Mouse (Mus musculus): Measurements from ENCODE around the gene Slc10a4. TPM values are rescaled to one million over a fixed set of nuclear protein-coding genes. Genes with fewer than 3 reads are reported as not detected.

Gene Slc10a4
- 8.2 and 12.0 TPM in 2 replicates for polyA plus RNA-seq (2015; fragmentation: Nextera tagmentation; extraction: Ambion mirVana)

DNA sequence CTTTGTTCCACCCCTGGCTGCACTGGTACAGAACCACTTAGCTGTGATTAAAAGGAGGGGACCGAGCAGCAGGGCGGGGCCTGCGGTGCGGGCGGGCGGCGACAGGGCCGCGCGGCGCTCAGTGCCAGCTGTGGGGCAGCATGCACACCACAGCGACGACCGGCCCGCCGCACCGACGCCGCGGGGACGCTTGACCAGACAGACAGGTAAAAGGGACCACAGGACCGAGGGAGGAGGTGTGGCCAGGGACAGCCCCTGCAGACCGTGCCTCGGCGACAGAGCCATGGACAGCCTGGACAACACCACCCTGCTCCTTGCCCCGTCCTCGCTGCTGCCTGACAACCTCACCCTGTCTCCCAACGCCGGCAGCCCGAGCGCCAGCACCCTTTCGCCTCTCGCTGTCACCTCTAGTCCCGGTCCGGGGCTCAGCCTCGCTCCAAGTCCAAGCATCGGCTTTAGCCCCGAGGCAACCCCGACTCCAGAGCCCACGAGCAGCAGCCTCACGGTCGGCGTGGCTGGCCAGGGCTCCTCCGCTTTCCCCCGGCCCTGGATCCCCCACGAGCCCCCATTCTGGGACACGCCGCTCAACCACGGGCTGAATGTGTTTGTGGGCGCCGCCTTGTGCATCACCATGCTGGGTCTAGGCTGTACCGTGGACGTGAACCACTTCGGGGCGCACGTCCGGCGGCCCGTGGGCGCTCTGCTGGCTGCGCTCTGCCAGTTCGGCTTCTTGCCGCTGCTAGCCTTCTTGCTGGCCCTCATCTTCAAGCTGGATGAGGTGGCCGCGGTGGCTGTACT is at the start of gene Slc10a4:
TSS of gene Slc10a4 (plus strand) at position 100 of the 798 bp plus-strand sequence.
- Histone ChIP-seq H3K9me3 (ENCODE audit: control insufficient read depth, low read length) (no peaks in the 10 kb centered on the region), H3K4me3 (ENCODE audit: low read length) (peak within 1 kb of the TSS; percentile 43), H3K4me1 (ENCODE audit: control insufficient read depth, insufficient read depth, low read length) (peaks cover 3% of the 10 kb centered on the region), H3K4me2 (ENCODE audit: low read depth, low read length) (peak within 1 kb of the TSS; percentile 70), H3K27ac (ENCODE audit: low read length) (no peak within 1 kb of the TSS), H3K36me3 (ENCODE audit: control insufficient read depth, insufficient read depth, low read length) (no peaks in the 10 kb centered on the region), H3K27me3 (replicated peaks; ENCODE audit: control insufficient read depth, insufficient read depth, low read length) (peaks cover 21% of the 10 kb centered on the region), H3K9ac (ENCODE audit: low read depth, low read length) (peak within 1 kb of the TSS; percentile 30)
- 8% methylated on average over 61 of the region's 65 CpGs for WGBS
- peak; percentile 84 for ATAC-seq

DNA sequence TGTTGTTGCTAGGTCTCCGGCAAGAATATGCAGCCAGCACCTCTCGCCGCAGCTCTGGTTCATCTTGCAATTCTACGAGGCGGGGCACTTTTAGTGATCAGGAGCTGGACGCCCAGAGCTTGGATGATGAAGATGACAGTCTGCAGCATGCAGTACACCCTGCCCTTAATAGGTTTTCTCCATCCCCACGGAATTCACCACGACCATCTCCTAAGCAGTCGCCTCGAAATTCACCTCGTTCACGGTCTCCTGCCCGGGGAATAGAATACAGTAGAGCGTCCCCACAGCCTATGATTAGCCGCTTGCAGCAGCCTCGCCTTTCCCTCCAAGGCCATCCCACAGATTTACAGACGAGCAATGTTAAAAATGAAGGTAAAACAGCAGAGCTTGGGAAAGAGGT is 49.4 kb upstream of the Slc10a4 start:
- H3K4me1 ChIP-seq (ENCODE audit: control insufficient read depth, insufficient read depth, low read length), result no peaks in the 10 kb centered on the region
- H3K9me3 ChIP-seq (ENCODE audit: control insufficient read depth, low read length), result no peaks in the 10 kb centered on the region
- no peaks in the 10 kb centered on the region for H3K27me3 ChIP-seq (replicated peaks; ENCODE audit: control insufficient read depth, insufficient read depth, low read length)
- ATAC-seq, result no peak
- H3K4me3 ChIP-seq (ENCODE audit: low read length), result no peak overlapping the region
- no peak overlapping the region for H3K9ac ChIP-seq (ENCODE audit: low read depth, low read length)
- H3K27ac ChIP-seq (ENCODE audit: low read length), result no peak overlapping the region
- WGBS, result 79% methylated on average over 17 of the region's 17 CpGs
- no peak overlapping the region for H3K4me2 ChIP-seq (ENCODE audit: low read depth, low read length)
- peaks cover 3% of the 10 kb centered on the region; the same call in 1 of the 2 replicates for H3K36me3 ChIP-seq (ENCODE audit: control insufficient read depth, insufficient read depth, low read length)

DNA sequence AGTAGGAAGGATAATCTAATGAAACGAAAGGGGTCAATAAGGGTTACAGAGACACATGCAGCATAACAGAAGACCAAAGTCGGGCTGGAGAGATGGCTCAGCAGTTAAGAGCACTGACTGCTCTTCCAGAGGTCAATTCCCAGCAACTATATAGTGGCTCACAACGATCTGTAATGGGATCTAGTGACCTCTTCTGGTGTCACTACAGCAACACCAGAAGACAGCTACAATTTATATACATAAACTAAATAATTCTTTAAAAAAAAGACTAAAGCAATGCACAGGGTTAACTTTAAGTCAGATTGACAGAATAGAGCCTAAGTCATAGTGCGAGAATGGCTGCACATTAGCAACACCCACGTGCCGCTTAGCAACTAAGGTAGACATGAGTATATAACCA is 46.6 kb upstream of the Slc10a4 start:
- Histone ChIP-seq H3K4me1 (ENCODE audit: control insufficient read depth, insufficient read depth, low read length) (no peaks in the 10 kb centered on the region), H3K4me2 (ENCODE audit: low read depth, low read length) (no peak overlapping the region), H3K27ac (ENCODE audit: low read length) (no peak overlapping the region), H3K4me3 (ENCODE audit: low read length) (no peak overlapping the region), H3K27me3 (replicated peaks; ENCODE audit: control insufficient read depth, insufficient read depth, low read length) (no peaks in the 10 kb centered on the region), H3K36me3 (ENCODE audit: control insufficient read depth, insufficient read depth, low read length) (peaks cover 3% of the 10 kb centered on the region; the same call in 1 of the 2 replicates), H3K9ac (ENCODE audit: low read depth, low read length) (no peak overlapping the region), H3K9me3 (ENCODE audit: control insufficient read depth, low read length) (no peaks in the 10 kb centered on the region)
- WGBS, result 76% methylated on average over 6 of the region's 6 CpGs
- no peak for ATAC-seq

DNA sequence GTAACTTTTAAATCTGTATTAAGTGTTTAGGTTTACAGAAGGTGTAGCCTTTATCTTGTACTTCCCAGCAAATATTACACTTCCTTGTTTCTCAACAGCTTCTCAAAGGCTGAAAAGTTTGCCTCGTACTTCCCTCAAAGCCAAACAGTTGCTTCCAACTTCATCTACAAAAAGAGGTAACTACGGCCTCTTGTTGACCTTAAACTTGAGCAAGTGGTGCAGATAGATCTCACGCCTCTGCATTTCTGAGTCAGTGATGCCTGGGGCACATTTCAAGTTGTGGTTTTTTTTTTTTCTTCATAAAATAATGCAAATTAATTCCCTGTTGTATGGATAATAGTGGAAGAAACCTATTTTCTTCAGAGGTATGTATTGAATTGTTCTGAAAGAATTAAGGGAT is 41.0 kb upstream of the Slc10a4 start:
- WGBS, result 88% methylated on average over 3 of the region's 3 CpGs
- Histone ChIP-seq H3K4me1 (ENCODE audit: control insufficient read depth, insufficient read depth, low read length) (no peaks in the 10 kb centered on the region), H3K4me2 (ENCODE audit: low read depth, low read length) (no peak overlapping the region), H3K27ac (ENCODE audit: low read length) (no peak overlapping the region), H3K27me3 (replicated peaks; ENCODE audit: control insufficient read depth, insufficient read depth, low read length) (no peaks in the 10 kb centered on the region), H3K4me3 (ENCODE audit: low read length) (no peak overlapping the region), H3K9me3 (ENCODE audit: control insufficient read depth, low read length) (no peaks in the 10 kb centered on the region), H3K36me3 (ENCODE audit: control insufficient read depth, insufficient read depth, low read length) (no peaks in the 10 kb centered on the region), H3K9ac (ENCODE audit: low read depth, low read length) (no peak overlapping the region)
- no peak for ATAC-seq

DNA sequence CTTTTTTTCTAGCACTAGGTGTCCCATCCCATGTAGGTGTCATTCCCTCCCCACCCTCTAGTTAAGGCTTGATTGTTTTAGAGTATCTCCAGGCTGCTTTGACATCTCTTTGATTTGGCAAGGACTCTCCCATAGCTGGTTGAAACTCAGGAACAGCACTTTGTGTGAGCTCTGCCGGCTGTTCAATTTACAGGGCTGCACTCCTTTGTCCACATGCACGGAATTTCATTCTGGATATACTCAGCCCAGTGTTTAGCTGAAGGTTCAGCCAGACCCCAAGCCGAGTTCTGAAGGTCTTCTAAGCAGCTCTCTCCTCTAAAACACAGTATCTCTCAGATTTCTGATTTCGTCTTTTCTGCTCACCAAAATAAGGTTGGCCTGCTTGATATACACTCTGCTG is 34.2 kb upstream of the Slc10a4 start:
- Histone ChIP-seq H3K9ac (ENCODE audit: low read depth, low read length) (no peak overlapping the region), H3K27me3 (replicated peaks; ENCODE audit: control insufficient read depth, insufficient read depth, low read length) (no peaks in the 10 kb centered on the region), H3K9me3 (ENCODE audit: control insufficient read depth, low read length) (no peaks in the 10 kb centered on the region), H3K27ac (ENCODE audit: low read length) (no peak overlapping the region), H3K4me2 (ENCODE audit: low read depth, low read length) (no peak overlapping the region), H3K4me1 (ENCODE audit: control insufficient read depth, insufficient read depth, low read length) (no peaks in the 10 kb centered on the region), H3K36me3 (ENCODE audit: control insufficient read depth, insufficient read depth, low read length) (no peaks in the 10 kb centered on the region), H3K4me3 (ENCODE audit: low read length) (no peak overlapping the region)
- WGBS, result 58% methylated on average over 4 of the region's 4 CpGs
- ATAC-seq, result 0 out of 2 replicates have a peak, but pooled peaks have one; percentile 42

DNA sequence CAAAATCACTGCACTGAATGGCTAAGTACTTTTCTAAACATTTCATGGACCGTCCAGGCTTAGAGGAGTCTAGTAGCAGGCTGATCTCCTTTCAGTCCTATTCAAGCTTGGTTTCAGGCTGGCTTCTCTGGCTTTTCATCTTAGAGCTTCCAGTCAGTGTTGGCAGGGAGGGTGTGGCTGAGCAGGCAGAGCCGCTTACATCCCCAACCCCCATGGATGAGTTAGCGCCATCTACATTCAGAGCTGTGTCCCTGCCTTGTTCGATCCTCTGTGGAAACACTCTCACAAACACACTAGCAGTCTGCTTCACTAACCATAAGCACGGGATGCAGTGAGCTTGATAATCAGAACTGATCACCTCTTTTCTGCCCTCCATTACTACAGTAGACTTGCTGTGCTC is 33.7 kb upstream of the Slc10a4 start:
- Histone ChIP-seq H3K27ac (ENCODE audit: low read length) (no peak overlapping the region), H3K36me3 (ENCODE audit: control insufficient read depth, insufficient read depth, low read length) (no peaks in the 10 kb centered on the region)
- no peak for ATAC-seq

DNA sequence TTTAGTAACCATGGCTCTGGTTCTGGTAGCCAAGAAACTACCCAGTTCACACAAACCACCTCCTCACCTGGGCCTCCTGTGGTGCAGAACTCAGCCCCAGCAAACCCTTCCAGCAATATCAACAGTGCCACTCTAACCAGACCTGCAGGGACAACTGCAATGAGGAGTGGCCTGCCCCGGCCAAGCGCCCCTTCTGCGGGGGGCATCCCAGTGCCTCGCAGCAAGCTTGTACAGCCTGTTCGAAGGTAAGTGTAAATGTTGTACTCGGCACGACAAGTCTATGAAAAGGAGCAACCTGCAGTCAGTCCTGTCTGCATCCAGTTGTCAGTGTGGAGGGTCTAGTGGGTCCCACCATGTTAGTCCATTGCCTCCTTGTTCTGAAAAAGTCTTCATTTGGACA is 32.1 kb upstream of the Slc10a4 start, which contains the start of gene Gm10135:
TSS of gene Gm10135 (minus strand) at position 101 of the 400 bp plus-strand sequence.
- Histone ChIP-seq H3K9me3 (ENCODE audit: control insufficient read depth, low read length) (no peaks in the 10 kb centered on the region), H3K27ac (ENCODE audit: low read length) (no peak within 1 kb of the TSS), H3K27me3 (replicated peaks; ENCODE audit: control insufficient read depth, insufficient read depth, low read length) (no peaks in the 10 kb centered on the region), H3K9ac (ENCODE audit: low read depth, low read length) (no peak within 1 kb of the TSS), H3K4me3 (ENCODE audit: low read length) (no peak within 1 kb of the TSS), H3K4me2 (ENCODE audit: low read depth, low read length) (no peak within 1 kb of the TSS), H3K36me3 (ENCODE audit: control insufficient read depth, insufficient read depth, low read length) (no peaks in the 10 kb centered on the region), H3K4me1 (ENCODE audit: control insufficient read depth, insufficient read depth, low read length) (no peaks in the 10 kb centered on the region)
- no peak for ATAC-seq
- 97% methylated on average over 7 of the region's 7 CpGs for WGBS

More for the DNA sequence above, 33.7 kb upstream of the Slc10a4 start:
- H3K9me3 ChIP-seq (ENCODE audit: control insufficient read depth, low read length), result no peaks in the 10 kb centered on the region
- H3K27me3 ChIP-seq (replicated peaks; ENCODE audit: control insufficient read depth, insufficient read depth, low read length), result no peaks in the 10 kb centered on the region
- no peaks in the 10 kb centered on the region for H3K4me1 ChIP-seq (ENCODE audit: control insufficient read depth, insufficient read depth, low read length)
- no peak overlapping the region for H3K4me3 ChIP-seq (ENCODE audit: low read length)
- WGBS, result 61% methylated on average over 5 of the region's 5 CpGs
- no peak overlapping the region for H3K9ac ChIP-seq (ENCODE audit: low read depth, low read length)
- no peak overlapping the region for H3K4me2 ChIP-seq (ENCODE audit: low read depth, low read length)

DNA sequence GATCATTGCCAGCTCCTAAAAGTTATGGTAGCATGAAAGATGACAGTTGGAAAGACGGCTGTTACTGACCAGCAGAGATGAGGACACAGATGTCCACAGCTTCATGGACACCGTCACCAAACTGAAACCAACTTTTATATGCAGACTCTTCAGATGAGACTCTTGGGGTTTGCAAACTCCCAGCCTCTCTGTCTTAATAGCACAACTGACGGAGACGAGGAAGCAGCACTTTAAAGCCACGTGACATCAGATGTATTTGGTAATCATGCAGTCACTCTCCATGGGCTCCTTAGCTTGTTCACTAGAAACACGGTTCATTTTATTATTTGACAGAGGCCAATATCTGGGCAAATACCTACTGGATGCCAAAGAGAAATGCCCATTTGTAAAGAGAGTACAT is 30.7 kb upstream of the Slc10a4 start:
- WGBS, result 91% methylated on average over 6 of the region's 6 CpGs
- Histone ChIP-seq H3K4me2 (ENCODE audit: low read depth, low read length) (no peak overlapping the region), H3K27ac (ENCODE audit: low read length) (no peak overlapping the region), H3K27me3 (replicated peaks; ENCODE audit: control insufficient read depth, insufficient read depth, low read length) (no peaks in the 10 kb centered on the region), H3K4me3 (ENCODE audit: low read length) (no peak overlapping the region), H3K9me3 (ENCODE audit: control insufficient read depth, low read length) (no peaks in the 10 kb centered on the region), H3K9ac (ENCODE audit: low read depth, low read length) (no peak overlapping the region), H3K36me3 (ENCODE audit: control insufficient read depth, insufficient read depth, low read length) (no peaks in the 10 kb centered on the region), H3K4me1 (ENCODE audit: control insufficient read depth, insufficient read depth, low read length) (no peaks in the 10 kb centered on the region)
- ATAC-seq, result no peak

DNA sequence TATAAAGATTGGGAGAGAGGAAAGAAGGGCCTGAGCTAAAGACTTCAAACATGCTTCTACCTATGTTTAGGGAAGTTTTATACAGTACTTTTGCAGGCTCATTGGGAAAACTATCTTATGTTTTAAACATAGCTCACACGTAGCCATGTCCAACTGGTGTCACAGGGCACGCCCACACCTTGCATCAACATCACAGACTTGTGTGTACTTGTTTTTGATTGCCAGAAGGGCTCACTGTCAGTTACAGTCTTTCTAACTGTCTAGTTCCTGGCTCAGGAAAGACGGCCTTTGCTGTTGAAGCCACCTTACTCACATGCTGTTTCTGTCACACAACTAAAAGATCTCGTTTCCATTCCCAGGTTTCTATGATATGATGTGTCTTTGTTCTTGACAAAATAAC is 30.1 kb upstream of the Slc10a4 start:
- 90% methylated on average over 4 of the region's 4 CpGs for WGBS

More for the DNA sequence above, 30.1 kb upstream of the Slc10a4 start:
- no peaks in the 10 kb centered on the region for H3K36me3 ChIP-seq (ENCODE audit: control insufficient read depth, insufficient read depth, low read length)
- no peak overlapping the region for H3K4me2 ChIP-seq (ENCODE audit: low read depth, low read length)
- no peaks in the 10 kb centered on the region for H3K9me3 ChIP-seq (ENCODE audit: control insufficient read depth, low read length)
- H3K9ac ChIP-seq (ENCODE audit: low read depth, low read length), result no peak overlapping the region
- no peak overlapping the region for H3K4me3 ChIP-seq (ENCODE audit: low read length)
- no peaks in the 10 kb centered on the region for H3K4me1 ChIP-seq (ENCODE audit: control insufficient read depth, insufficient read depth, low read length)
- H3K27me3 ChIP-seq (replicated peaks; ENCODE audit: control insufficient read depth, insufficient read depth, low read length), result no peaks in the 10 kb centered on the region
- no peak for ATAC-seq
- H3K27ac ChIP-seq (ENCODE audit: low read length), result no peak overlapping the region
